ENCODE assay signal across 9 mouse cellular contexts in genomic region chr6:88873965-88874867, GRCm38 (mm10). TPM values are rescaled to one million over a fixed set of nuclear protein-coding genes. Genes with fewer than 3 reads are reported as not detected.
A peak's percentile ranks its signal among the peaks of the same experiment; 100 is the strongest.
DNase-seq lines count a peak whose midpoint lies in the region; ATAC-seq and TF ChIP-seq lines count a peak whose summit lies in the region.
"Had no signal": no experiment of that assay in that cellular context is flagged by ENCODE, and none has a peak within 500 bp of the region (broad histone marks: within the 10 kb centered on the region; RNA-seq: fewer than 3 reads in every experiment).

No protein-coding gene starts in this region.

- H3K79me2 ChIP-seq in heart, adult 2 months (replicated peaks; ENCODE audit: control insufficient read depth, insufficient read depth, low read length) = no peaks in the 10 kb centered on the region

- H3K4me1 ChIP-seq in heart, adult 2 months (ENCODE audit: control insufficient read depth, insufficient read depth, low read length) = no peaks in the 10 kb centered on the region
- H3K4me1 ChIP-seq in ES-Bruce4 (ENCODE audit: control insufficient read depth, insufficient read depth, low read length) = no peaks in the 10 kb centered on the region
- H3K4me1 ChIP-seq in hindbrain, embryonic 13.5 days (replicated peaks) = peaks cover 53% of the 10 kb centered on the region
- no peaks in the 10 kb centered on the region for H3K4me1 ChIP-seq in liver, embryonic 16.5 days (ENCODE audit: control insufficient read depth, low read depth, low read length)

- peak overlapping the region; percentile 50 for H3K4me3 ChIP-seq in heart, adult 2 months
- peak overlapping the region; percentile 61 for H3K4me3 ChIP-seq in ES-Bruce4 (ENCODE audit: low read depth, low read length)
- H3K4me3 ChIP-seq in hindbrain, embryonic 13.5 days = peak overlapping the region; percentile 90
- H3K4me3 ChIP-seq in liver, embryonic 16.5 days (ENCODE audit: low read depth, low read length) = peak overlapping the region; percentile 55

- no peak for DNase-seq in heart, adult 2 months
- DNase-seq in heart, adult 9 months (ENCODE audit: low spot score in 2 of 2) = no peak
- peak; percentile 53 for DNase-seq in embryo, embryonic 10.5 days (ENCODE audit: low spot score)
- peak; percentile 42 for DNase-seq in right cerebral cortex, postnatal 14 days
- DNase-seq in urinary bladder, postnatal 36 days (ENCODE audit: low spot score in 2 of 2) = no peak

- TF ChIP-seq CTCF in heart, adult 2 months (IDR thresholded peaks at IDR 0.05) = no peak
- TF ChIP-seq CTCF in ES-Bruce4 (IDR thresholded peaks at IDR 0.05; ENCODE audit: low read depth, low read length) = no peak

- no peak overlapping the region for H3K27ac ChIP-seq in heart, adult 2 months
- H3K27ac ChIP-seq in ES-Bruce4 (ENCODE audit: insufficient read depth, low read length) = no peak overlapping the region
- H3K27ac ChIP-seq in hindbrain, embryonic 13.5 days = peak overlapping the region; percentile 97
- H3K27ac ChIP-seq in liver, embryonic 16.5 days (ENCODE audit: low read length) = no peak overlapping the region

- H3K27me3 ChIP-seq in heart, adult 2 months (ENCODE audit: control insufficient read depth, insufficient read depth, low read length) = peaks cover 2% of the 10 kb centered on the region; the same call in 1 of the 2 replicates
- no peaks in the 10 kb centered on the region; the same call in 1 of the 2 replicates for H3K27me3 ChIP-seq in ES-Bruce4 (ENCODE audit: control insufficient read depth, insufficient read depth, low read length, poor library complexity, severe bottlenecking)
- H3K27me3 ChIP-seq in hindbrain, embryonic 13.5 days = no peaks in the 10 kb centered on the region
- H3K27me3 ChIP-seq in liver, embryonic 16.5 days (ENCODE audit: control insufficient read depth, insufficient read depth, low read depth, low read length) = peaks cover 60% of the 10 kb centered on the region

- intact Hi-C loops in heart, adult 2 months (cut with DNase I) = no loop called here

- WGBS in heart, adult 2 months = 5% methylated on average over 74 of the region's 74 CpGs
- 1% methylated on average over 65 of the region's 74 CpGs for whole genome bisulfite sequencing in hindbrain, embryonic 13.5 days
- WGBS in liver, embryonic 16.5 days (ENCODE audit: insufficient replicate concordance) = 6% methylated on average over 73 of the region's 74 CpGs

- peak overlapping the region; percentile 75 for H3K9ac ChIP-seq in heart, adult 2 months (ENCODE audit: low read depth, low read length)
- H3K9ac ChIP-seq in ES-Bruce4 (ENCODE audit: low read depth, poor library complexity, severe bottlenecking) = peak overlapping the region; percentile 60
- peak overlapping the region; percentile 98 for H3K9ac ChIP-seq in hindbrain, embryonic 13.5 days
- H3K9ac ChIP-seq in liver, embryonic 16.5 days (ENCODE audit: low read depth, low read length) = no peak overlapping the region

- H3K9me3 ChIP-seq in ES-Bruce4 (replicated peaks; ENCODE audit: control insufficient read depth, insufficient read depth, low read length, poor library complexity, severe bottlenecking) = no peaks in the 10 kb centered on the region
- no peaks in the 10 kb centered on the region for H3K9me3 ChIP-seq in hindbrain, embryonic 13.5 days
- no peaks in the 10 kb centered on the region for H3K9me3 ChIP-seq in liver, embryonic 16.5 days (replicated peaks; ENCODE audit: control insufficient read depth, low read length)

- peak overlapping the region; percentile 74 for H3K4me2 ChIP-seq in hindbrain, embryonic 13.5 days
- peak overlapping the region; percentile 74 for H3K4me2 ChIP-seq in liver, embryonic 16.5 days (ENCODE audit: low read depth, low read length)

- no peak for TF ChIP-seq EP300 in heart, adult 2 months (IDR thresholded peaks at IDR 0.05; ENCODE audit: insufficient read depth, low read depth, low read length)
- TF ChIP-seq EP300 in ES-Bruce4 (IDR thresholded peaks at IDR 0.05; ENCODE audit: insufficient read depth, low read depth, low read length) = no peak

- ATAC-seq in hindbrain, embryonic 13.5 days (ENCODE audit: low FRiP score) = peak; percentile 53
- ATAC-seq in liver, embryonic 16.5 days (ENCODE audit: low read depth) = no peak

- no peaks in the 10 kb centered on the region for H3K36me3 ChIP-seq in heart, adult 2 months (ENCODE audit: control insufficient read depth, insufficient read depth, low read length)
- H3K36me3 ChIP-seq in ES-Bruce4 (ENCODE audit: control insufficient read depth, insufficient read depth, low read length, poor library complexity, severe bottlenecking) = no peaks in the 10 kb centered on the region
- peaks cover 3% of the 10 kb centered on the region for H3K36me3 ChIP-seq in hindbrain, embryonic 13.5 days
- no peaks in the 10 kb centered on the region for H3K36me3 ChIP-seq in liver, embryonic 16.5 days (ENCODE audit: control insufficient read depth, insufficient read depth)

- TF ChIP-seq POLR2A in heart, adult 2 months (IDR thresholded peaks at IDR 0.05; ENCODE audit: insufficient read depth, low read depth, low read length) = no peak
- TF ChIP-seq POLR2A in ES-Bruce4 (IDR thresholded peaks at IDR 0.05; ENCODE audit: insufficient read depth, low read length) = no peak

RNA-seq across cellular contexts. Expression of gene Podxl2, which starts 0.6 kb away (rescaled TPM):
- total RNA-seq in heart, adult 2 months (2021) = 10 to 100 TPM; 13.1 to 15.9 TPM
- 20.7 and 26.2 TPM in 2 replicates for polyA plus RNA-seq in heart, adult 2 months (2012; rRNA removed)
- 0.81 and 1.2 TPM in 2 replicates for polyA plus RNA-seq in ES-Bruce4 (2011; ENCODE audit: insufficient read depth, insufficient read length, low read depth, missing spikeins)
- 546 and 595 TPM in 2 replicates for polyA plus RNA-seq in hindbrain, embryonic 13.5 days (2015; fragmentation: Nextera tagmentation; extraction: Ambion mirVana)
- polyA plus RNA-seq in liver, embryonic 16.5 days (2015; fragmentation: Nextera tagmentation; extraction: Ambion mirVana) = 0.51 and 1.6 TPM in 2 replicates
- polyA plus RNA-seq: G1E had no signal

RNA-seq across cellular contexts. Expression of gene Mcm2, which starts 24.4 kb away (rescaled TPM):
- total RNA-seq in heart, adult 2 months (2021) = 1 to 10 TPM; 5.3 to 6.1 TPM
- 4.8 and 5.4 TPM in 2 replicates for polyA plus RNA-seq in heart, adult 2 months (2012; rRNA removed)
- polyA plus RNA-seq in ES-Bruce4 (2011; ENCODE audit: insufficient read depth, insufficient read length, low read depth, missing spikeins) = 117 and 120 TPM in 2 replicates
- polyA plus RNA-seq in hindbrain, embryonic 13.5 days (2015; fragmentation: Nextera tagmentation; extraction: Ambion mirVana) = 43.0 and 43.7 TPM in 2 replicates
- 128 and 136 TPM in 2 replicates for polyA plus RNA-seq in liver, embryonic 16.5 days (2015; fragmentation: Nextera tagmentation; extraction: Ambion mirVana)

RNA-seq across cellular contexts. Expression of gene Tpra1, which starts 27.8 kb away (rescaled TPM):
- 10 to 100 TPM; 34.4 to 34.8 TPM for total RNA-seq in heart, adult 2 months (2021)
- 88.0 and 118 TPM in 2 replicates for polyA plus RNA-seq in heart, adult 2 months (2012; rRNA removed)
- 17.4 and 24.2 TPM in 2 replicates for polyA plus RNA-seq in ES-Bruce4 (2011; ENCODE audit: insufficient read depth, insufficient read length, low read depth, missing spikeins)
- 73.6 and 78.8 TPM in 2 replicates for polyA plus RNA-seq in hindbrain, embryonic 13.5 days (2015; fragmentation: Nextera tagmentation; extraction: Ambion mirVana)
- polyA plus RNA-seq in liver, embryonic 16.5 days (2015; fragmentation: Nextera tagmentation; extraction: Ambion mirVana) = 56.9 and 60.3 TPM in 2 replicates

RNA-seq across cellular contexts. Expression of gene Abtb1, which starts 32.4 kb away (rescaled TPM):
- total RNA-seq in heart, adult 2 months (2021) = 10 to 100 TPM; 19.7 to 22.7 TPM
- 46.2 and 46.7 TPM in 2 replicates for polyA plus RNA-seq in heart, adult 2 months (2012; rRNA removed)
- 16.7 and 18.3 TPM in 2 replicates for polyA plus RNA-seq in ES-Bruce4 (2011; ENCODE audit: insufficient read depth, insufficient read length, low read depth, missing spikeins)
- polyA plus RNA-seq in hindbrain, embryonic 13.5 days (2015; fragmentation: Nextera tagmentation; extraction: Ambion mirVana) = 36.3 and 38.2 TPM in 2 replicates
- 61.0 and 65.2 TPM in 2 replicates for polyA plus RNA-seq in liver, embryonic 16.5 days (2015; fragmentation: Nextera tagmentation; extraction: Ambion mirVana)

Comparison
In these comparisons a context has a peak if more than half of its experiments do, and no peak if none do; other contexts are left out.
1. DNase-seq: peak in embryo, embryonic 10.5 days (single experiment) and right cerebral cortex, postnatal 14 days (single experiment); none in heart, adult 2 months (0 of 2), heart, adult 9 months (0 of 2) and urinary bladder, postnatal 36 days (0 of 2).
2. RNA of gene Podxl2, which starts 0.6 kb away (polyA plus RNA-seq): 546 to 595 TPM in hindbrain, embryonic 13.5 days; 20.7 to 26.2 TPM in heart, adult 2 months, 0.51 to 1.6 TPM in liver, embryonic 16.5 days and 0.81 to 1.2 TPM in ES-Bruce4; every median in the first group is over 10 times any median in the second.
3. Peak in every context shown above with its lines, with median percentiles within 50 percentile points of each other: H3K4me3 ChIP-seq.